Mouse (Mus musculus): Measurements from ENCODE around the gene Dcpp3. TPM values are rescaled to one million over a fixed set of nuclear protein-coding genes. Genes with fewer than 3 reads are reported as not detected.

Dcpp3 gene
- polyA plus RNA-seq (2012; rRNA removed) = not detected in 2 replicates

DNA sequence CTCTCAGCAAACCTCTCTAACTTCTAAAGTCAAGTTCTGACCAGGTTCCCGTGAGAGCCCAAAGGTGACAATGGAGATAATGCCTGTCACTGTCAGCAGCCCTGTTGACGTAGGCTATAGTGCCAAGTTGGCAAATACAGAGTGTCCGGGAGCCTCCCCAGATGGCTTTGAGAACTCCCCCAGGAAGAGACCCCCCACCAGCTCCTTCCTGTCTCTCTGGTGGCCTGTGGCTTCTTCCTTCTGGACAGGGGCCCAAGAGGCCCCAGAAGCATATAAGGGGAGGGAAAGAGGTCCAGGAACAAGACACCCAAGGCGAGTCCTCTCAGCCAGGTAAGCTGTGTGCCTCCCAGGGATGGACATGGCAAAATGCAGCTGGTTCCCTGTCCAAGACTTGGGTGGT lies at the start of gene Dcpp3:
Dcpp3 (plus strand) TSS at position 301 of the 400 bp plus-strand sequence.

DNA sequence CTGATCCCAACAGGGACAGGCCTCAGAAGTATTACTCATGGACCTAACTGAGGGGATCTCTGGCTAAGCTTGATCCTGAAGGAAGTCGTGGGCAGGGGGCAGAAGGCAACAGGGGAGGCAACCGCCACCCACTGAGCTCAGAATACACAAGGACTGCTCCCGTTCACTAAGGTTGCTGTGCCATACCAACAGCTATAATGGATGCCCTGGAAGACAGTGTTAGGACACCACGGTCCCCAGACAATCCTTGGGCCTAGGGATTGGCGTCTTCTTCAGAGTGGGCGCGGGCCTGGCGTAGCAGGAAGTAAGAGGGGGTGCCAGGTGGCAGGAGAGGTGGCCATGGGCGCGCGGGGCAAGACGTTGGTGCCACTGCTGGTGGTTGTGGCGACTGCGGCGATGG lies 49.5 kb upstream of the Dcpp3 start, which contains the start of gene Prss21:
Prss21 (plus strand) TSS at position 301 of the 400 bp plus-strand sequence.

DNA sequence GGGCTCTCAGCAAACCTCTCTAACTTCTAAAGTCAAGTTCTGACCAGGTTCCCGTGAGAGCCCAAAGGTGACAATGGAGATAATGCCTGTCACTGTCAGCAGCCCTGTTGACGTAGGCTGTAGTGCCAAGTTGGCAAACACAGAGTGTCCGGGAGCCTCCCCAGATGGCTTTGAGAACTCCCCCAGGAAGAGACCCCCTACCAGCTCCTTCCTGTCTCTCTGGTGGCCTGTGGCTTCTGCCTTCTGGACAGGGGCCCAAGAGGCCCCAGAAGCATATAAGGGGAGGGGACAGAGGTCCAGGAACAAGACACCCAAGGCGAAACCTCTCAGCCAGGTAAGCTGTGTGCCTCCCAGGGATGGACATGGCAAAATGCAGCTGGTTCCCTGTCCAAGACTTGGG lies 36.7 kb upstream of the Dcpp3 start, which contains the start of the genes Dcpp1 and Dcpp2:
Dcpp1 (plus strand) TSS at position 301 of the 400 bp plus-strand sequence.
Dcpp2 (plus strand) TSS at position 305 of the 400 bp plus-strand sequence.

DNA sequence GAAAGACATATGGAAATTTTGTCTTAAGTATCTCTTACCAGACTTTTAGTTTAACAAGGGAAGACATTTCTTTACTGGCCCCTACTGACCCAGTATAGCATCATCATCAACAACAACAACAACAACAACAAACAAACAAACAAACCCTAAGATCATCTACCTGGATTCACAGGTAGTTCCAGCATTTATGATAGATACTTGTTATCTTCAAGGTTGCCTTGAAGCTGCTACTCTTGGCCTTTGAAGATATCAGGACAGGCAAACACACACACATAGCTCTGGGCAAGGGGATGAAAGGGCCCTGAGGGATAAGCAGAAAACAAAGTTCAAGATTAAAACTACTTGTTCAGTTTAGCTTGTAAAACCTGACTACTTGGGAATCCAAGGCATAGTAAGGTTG lies 24.1 kb downstream of the Dcpp3 start, which contains the start of gene Sbp:
Sbp (plus strand) TSS at position 301 of the 400 bp plus-strand sequence.

DNA sequence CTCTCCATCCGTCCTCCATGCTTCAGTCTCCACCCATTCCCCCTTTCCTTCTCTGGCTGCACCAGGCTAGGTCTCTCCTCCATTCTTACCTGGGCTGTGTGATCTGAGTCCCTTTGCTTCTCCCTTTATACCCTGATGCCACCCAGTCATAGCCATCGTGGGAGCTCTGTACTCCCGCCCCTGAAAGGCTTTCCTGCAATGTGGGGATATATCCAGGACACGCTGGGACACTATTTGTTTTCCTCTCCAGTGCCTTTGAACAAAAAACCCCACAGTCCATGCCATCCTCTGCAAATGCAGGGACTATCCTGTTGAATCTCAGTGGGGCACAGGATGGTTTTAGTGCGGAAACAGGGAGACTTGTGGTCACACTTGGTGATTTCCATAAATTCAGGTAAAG lies 37.9 kb downstream of the Dcpp3 start, which contains the start of gene Sbpl:
Sbpl (minus strand) TSS at position 101 of the 400 bp plus-strand sequence.

Other genes starting within 250 kb of the Dcpp3 start
- 35.1 and 40.8 TPM in 2 replicates for gene Hcfc1r1, start 243.9 kb upstream of the Dcpp3 start, polyA plus RNA-seq (2012; rRNA removed)
- gene Thoc6, start 243.6 kb upstream of the Dcpp3 start, polyA plus RNA-seq (2012; rRNA removed) = 44.0 and 45.6 TPM in 2 replicates
- 2.3 and 3.4 TPM in 2 replicates for gene Tnfrsf12a, start 240.0 kb upstream of the Dcpp3 start, polyA plus RNA-seq (2012; rRNA removed)
- 4.8 and 12.5 TPM in 2 replicates for gene Cldn6, start 238.2 kb upstream of the Dcpp3 start, polyA plus RNA-seq (2012; rRNA removed)
- gene Cldn9, start 233.4 kb upstream of the Dcpp3 start, polyA plus RNA-seq (2012; rRNA removed) = 1.6 and 2.8 TPM in 2 replicates
- 0.05 and 1.1 TPM in 2 replicates for gene 1520401A03Rik, start 194.7 kb upstream of the Dcpp3 start, polyA plus RNA-seq (2012; rRNA removed)
- 45.2 and 56.0 TPM in 2 replicates for gene Pkmyt1, start 191.1 kb upstream of the Dcpp3 start, polyA plus RNA-seq (2012; rRNA removed)
- gene Paqr4, start 176.6 kb upstream of the Dcpp3 start, polyA plus RNA-seq (2012; rRNA removed) = 12.7 and 14.2 TPM in 2 replicates
- 1.4 and 6.2 TPM in 2 replicates for gene Kremen2, start 171.6 kb upstream of the Dcpp3 start, polyA plus RNA-seq (2012; rRNA removed)
- 83.3 and 88.4 TPM in 2 replicates for gene Flywch1, start 145.9 kb upstream of the Dcpp3 start, polyA plus RNA-seq (2012; rRNA removed)
- 28.6 and 30.1 TPM in 2 replicates for gene Flywch2, start 131.4 kb upstream of the Dcpp3 start, polyA plus RNA-seq (2012; rRNA removed)
- gene Srrm2, start 126.9 kb upstream of the Dcpp3 start, polyA plus RNA-seq (2012; rRNA removed) = 640 and 782 TPM in 2 replicates
- gene Elob, start 88.3 kb upstream of the Dcpp3 start, polyA plus RNA-seq (2012; rRNA removed) = 524 and 676 TPM in 2 replicates
- gene Prss33, start 81.4 kb upstream of the Dcpp3 start, polyA plus RNA-seq (2012; rRNA removed) = 0.26 and 0.46 TPM in 2 replicates
- 0.06 TPM in 1 of 2 replicates, not detected in the other for gene Prss32, start 73.6 kb upstream of the Dcpp3 start, polyA plus RNA-seq (2012; rRNA removed)
- 1.2 and 3.0 TPM in 2 replicates for gene Prss41, start 73.3 kb upstream of the Dcpp3 start, polyA plus RNA-seq (2012; rRNA removed)
- not detected in 2 replicates for gene Prss21, start 49.4 kb upstream of the Dcpp3 start, polyA plus RNA-seq (2012; rRNA removed)
- not detected in 2 replicates for gene Dcpp1, start 36.6 kb upstream of the Dcpp3 start, polyA plus RNA-seq (2012; rRNA removed)
- gene Dcpp2, start 36.6 kb upstream of the Dcpp3 start, polyA plus RNA-seq (2012; rRNA removed) = not detected in 2 replicates
- 0.08 TPM in 1 of 2 replicates, not detected in the other for gene Sbp, start 24.2 kb downstream of the Dcpp3 start, polyA plus RNA-seq (2012; rRNA removed)
- gene Sbpl, start 37.8 kb downstream of the Dcpp3 start, polyA plus RNA-seq (2012; rRNA removed) = not detected in 2 replicates
- gene Prss30, start 63.1 kb downstream of the Dcpp3 start, polyA plus RNA-seq (2012; rRNA removed) = 0.05 TPM in 1 of 2 replicates, not detected in the other
- 0.22 and 0.35 TPM in 2 replicates for gene Prss22, start 80.6 kb downstream of the Dcpp3 start, polyA plus RNA-seq (2012; rRNA removed)
- gene Prss27, start 120.7 kb downstream of the Dcpp3 start, polyA plus RNA-seq (2012; rRNA removed) = 0.15 TPM in 1 of 2 replicates, not detected in the other
- gene Kctd5, start 156.0 kb downstream of the Dcpp3 start, polyA plus RNA-seq (2012; rRNA removed) = 46.7 and 67.8 TPM in 2 replicates
- 16.1 and 22.5 TPM in 2 replicates for gene Pdpk1, start 233.5 kb downstream of the Dcpp3 start, polyA plus RNA-seq (2012; rRNA removed)
- 32.4 and 42.6 TPM in 2 replicates for gene Amdhd2, start 246.3 kb downstream of the Dcpp3 start, polyA plus RNA-seq (2012; rRNA removed)